Mouse (Mus musculus) skeletal muscle tissue, adult 2 months (tissue): Measurements from ENCODE around the gene Plb1.

Source experiments
- DNase-seq: peaks from one replicate; pipeline ENCODE4 v3.0.0-alpha.2; 2012; ENCODE audit warnings: low read depth, low spot score

Plb1 gene

GRCm38 (mm10) chr5:32332591-32332990 lies 100.1 kb downstream of the Plb1 start:
- no peak for DNase-seq

GRCm38 (mm10) chr5:32335172-32335571 lies 102.7 kb downstream of the Plb1 start:
- DNase-seq = no peak

GRCm38 (mm10) chr5:32336092-32336491 lies 103.6 kb downstream of the Plb1 start:
- DNase-seq = no peak

- no peak for DNase-seq
Measured at GRCm38 (mm10) chr5:32337336-32337735, 104.8 kb downstream of the Plb1 start.

- DNase-seq = no peak
Measured at GRCm38 (mm10) chr5:32338339-32338738, 105.8 kb downstream of the Plb1 start.

GRCm38 (mm10) chr5:32338766-32339165 lies 106.3 kb downstream of the Plb1 start:
- DNase-seq = no peak

- no peak for DNase-seq
Measured at GRCm38 (mm10) chr5:32340246-32340645, 107.7 kb downstream of the Plb1 start.

- DNase-seq = peak; percentile 73
Measured at GRCm38 (mm10) chr5:32342711-32343285, 110.3 kb downstream of the Plb1 start.

- peak; percentile 73 for DNase-seq
Measured at GRCm38 (mm10) chr5:32346025-32346912, 113.8 kb downstream of the Plb1 start.

- peak; percentile 65 for DNase-seq
Measured at GRCm38 (mm10) chr5:32349718-32350117, 117.2 kb downstream of the Plb1 start.

- peak; percentile 49 for DNase-seq
Measured at GRCm38 (mm10) chr5:32350551-32351256, 118.2 kb downstream of the Plb1 start.

- DNase-seq = no peak
Measured at GRCm38 (mm10) chr5:32351721-32352465, 119.4 kb downstream of the Plb1 start.

- no peak for DNase-seq
Measured at GRCm38 (mm10) chr5:32352845-32353244, 120.3 kb downstream of the Plb1 start.

- no peak for DNase-seq
Measured at GRCm38 (mm10) chr5:32353280-32353679, 120.8 kb downstream of the Plb1 start.

- peak; percentile 76 for DNase-seq
Measured at GRCm38 (mm10) chr5:32360511-32360910, 128.0 kb downstream of the Plb1 start.

- DNase-seq = peak; percentile 57
Measured at GRCm38 (mm10) chr5:32361441-32362235, 129.1 kb downstream of the Plb1 start.

- DNase-seq = no peak
Measured at GRCm38 (mm10) chr5:32369391-32369790, 136.9 kb downstream of the Plb1 start.

GRCm38 (mm10) chr5:32371239-32371638 lies 138.7 kb downstream of the Plb1 start:
- DNase-seq = no peak

GRCm38 (mm10) chr5:32378546-32378945 lies 146.0 kb downstream of the Plb1 start:
- no peak for DNase-seq

- DNase-seq = no peak
Measured at GRCm38 (mm10) chr5:32388656-32389055, 156.1 kb downstream of the Plb1 start.

GRCm38 (mm10) chr5:32390295-32390694 lies 157.8 kb downstream of the Plb1 start:
- no peak for DNase-seq
